ENCODE assay signal across 25 mouse cellular contexts in genomic region chr12:30015501-30015900, GRCm38 (mm10).
"Had no signal": no experiment of that assay in that cellular context is flagged by ENCODE, and none has a peak within 500 bp of the region (broad histone marks: within the 10 kb centered on the region; RNA-seq: fewer than 3 reads in every experiment).

No protein-coding gene starts in this region.

- H3K4me3 ChIP-seq: gastrocnemius, adult 2 months; heart, embryonic 10.5 days; heart, embryonic 13.5 days; heart, embryonic 15.5 days; hindbrain, embryonic 13.5 days; hindbrain, embryonic 15.5 days; kidney, embryonic 15.5 days; limb, embryonic 13.5 days; limb, embryonic 15.5 days; liver, embryonic 13.5 days; liver, embryonic 15.5 days had no signal

- H3K9me3 ChIP-seq: heart, embryonic 10.5 days; heart, embryonic 13.5 days; heart, embryonic 15.5 days; hindbrain, embryonic 13.5 days; hindbrain, embryonic 15.5 days; kidney, embryonic 15.5 days; limb, embryonic 13.5 days; limb, embryonic 15.5 days; liver, embryonic 13.5 days; liver, embryonic 15.5 days had no signal

- ATAC-seq: hindbrain, postnatal 0 days; intestine, embryonic 16.5 days had no signal

- H3K4me1 ChIP-seq: heart, embryonic 10.5 days; heart, embryonic 13.5 days; heart, embryonic 15.5 days; kidney, embryonic 15.5 days; limb, embryonic 13.5 days; limb, embryonic 15.5 days; liver, embryonic 13.5 days; liver, embryonic 15.5 days had no signal

- DNase-seq: gastrocnemius, adult 2 months; gastrocnemius, postnatal 10 days; gastrocnemius, postnatal 25 days; heart, adult 18-20 months; heart, postnatal 14 days; heart, postnatal 36 days; kidney, adult 2 months; kidney, adult 9 months; kidney, postnatal 14 days; kidney, postnatal 36 days; layer of hippocampus, adult 9-11 months; layer of hippocampus, postnatal 36 days; liver, embryonic 13.5 days had no signal

- H3K27me3 ChIP-seq: heart, embryonic 13.5 days; heart, embryonic 15.5 days; hindbrain, embryonic 13.5 days; hindbrain, embryonic 15.5 days; kidney, embryonic 15.5 days; limb, embryonic 13.5 days; limb, embryonic 15.5 days; liver, embryonic 13.5 days; liver, embryonic 15.5 days had no signal

- H3K27ac ChIP-seq: gastrocnemius, adult 2 months; heart, embryonic 10.5 days; heart, embryonic 13.5 days; heart, embryonic 15.5 days; hindbrain, embryonic 13.5 days; hindbrain, embryonic 15.5 days; hindbrain, postnatal 0 days; kidney, embryonic 15.5 days; kidney, postnatal 0 days; limb, embryonic 13.5 days; limb, embryonic 15.5 days; liver, embryonic 13.5 days; liver, embryonic 15.5 days had no signal

- H3K36me3 ChIP-seq: liver, embryonic 13.5 days; liver, embryonic 15.5 days had no signal

- H3K9ac ChIP-seq: heart, embryonic 13.5 days; heart, embryonic 15.5 days; hindbrain, embryonic 13.5 days; hindbrain, embryonic 15.5 days; kidney, embryonic 15.5 days; limb, embryonic 13.5 days; limb, embryonic 15.5 days; liver, embryonic 13.5 days; liver, embryonic 15.5 days had no signal

- H3K4me2 ChIP-seq: heart, embryonic 13.5 days; heart, embryonic 15.5 days; hindbrain, embryonic 13.5 days; hindbrain, embryonic 15.5 days; kidney, embryonic 15.5 days; limb, embryonic 13.5 days; limb, embryonic 15.5 days; liver, embryonic 13.5 days; liver, embryonic 15.5 days had no signal
